Mouse (Mus musculus): ENCODE results near the gene Wdr86.

The Wdr86 gene

GRCm38 (mm10) chr5:24684578-24685365, 45.8 kb downstream of the Wdr86 start:
- DNase-seq (ENCODE audit: low read depth) = no peak

- no peak for DNase-seq (ENCODE audit: low read depth)
Measured at GRCm38 (mm10) chr5:24681436-24681835, 49.1 kb downstream of the Wdr86 start.

- DNase-seq (ENCODE audit: low read depth) = peak; percentile 54
Measured at GRCm38 (mm10) chr5:24674238-24674637, 56.3 kb downstream of the Wdr86 start.
